Mouse (Mus musculus) liver, adult 2 months (tissue): ENCODE results near the gene Pear1.

Source experiments
- CTCF ChIP-seq: fragments of 200-500 bp; IDR thresholded peaks from 2 replicates; pipeline ENCODE4 v1.5.1; 2011; ENCODE audit warnings: low read depth, low read length, control low read depth
- POLR2A ChIP-seq: fragments of 200-500 bp; IDR thresholded peaks from 2 replicates; pipeline ENCODE4 v1.6.1; 2011; ENCODE audit warnings: low read length, control low read depth; ENCODE audit not compliant: insufficient read depth; ENCODE audit errors: extremely low read depth

DNA sequence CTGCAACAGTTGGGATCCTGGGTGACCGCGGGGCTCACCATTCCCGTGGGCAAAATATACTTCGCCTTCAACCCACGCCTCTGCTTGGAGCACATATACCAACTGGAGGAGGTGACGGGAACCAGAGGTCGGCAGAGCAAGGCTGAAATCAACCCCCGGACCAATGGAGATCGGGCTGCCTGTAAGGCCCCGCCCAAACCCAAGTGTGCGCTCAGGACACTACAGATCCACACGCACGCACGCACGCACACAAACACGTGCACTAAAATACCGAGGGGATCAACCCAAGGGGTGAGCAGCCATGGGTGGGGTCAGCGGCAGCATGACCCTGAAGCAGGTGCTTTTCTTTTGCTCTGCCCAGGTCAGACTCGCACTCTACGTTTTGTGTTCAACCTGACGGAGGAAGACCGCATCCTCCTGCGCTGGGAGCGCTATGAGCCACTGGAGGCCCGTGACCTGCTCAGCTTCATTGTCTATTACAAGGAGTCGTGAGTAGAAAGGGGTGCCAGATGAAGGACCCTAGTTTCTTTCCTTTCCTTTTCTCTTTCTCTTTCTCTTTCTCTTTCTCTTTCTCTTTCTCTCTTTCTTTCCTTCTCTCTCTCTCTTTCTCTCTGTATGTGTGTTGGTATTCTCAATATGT lies 19.9 kb downstream of the Pear1 start:
- TF ChIP-seq POLR2A, result no peak
- TF ChIP-seq CTCF, result no peak
